Mouse (Mus musculus) hindbrain, embryonic 13.5 days (tissue): ENCODE results near the gene Bag6. TPM values are rescaled to one million over a fixed set of nuclear protein-coding genes. Genes with fewer than 3 reads are reported as not detected.

ENCODE experiments used
- ATAC-seq: fragments of 200-750 bp; cut with Nextera tagmentation; 2 replicates; pipeline ENCODE4 v1.8.0; 2017; ENCODE audit warnings: moderate TSS enrichment; ENCODE audit not compliant: low FRiP score
- H3K27ac ChIP-seq: fragments of 300-500 bp; sonication (generic); 2 replicates; pipeline ENCODE4 v1.5.1; 2015; ENCODE audit warnings: inconsistent platforms, mild to moderate bottlenecking, moderate library complexity
- H3K27me3 ChIP-seq: fragments of 300-500 bp; sonication (generic); 2 replicates; pipeline ENCODE4 v1.6.1; 2015; ENCODE audit warnings: mild to moderate bottlenecking, inconsistent platforms
- H3K36me3 ChIP-seq: fragments of 300-500 bp; sonication (generic); 2 replicates; pipeline ENCODE4 v1.6.1; 2015; ENCODE audit warnings: mild to moderate bottlenecking, inconsistent platforms
- H3K4me1 ChIP-seq: fragments of 300-500 bp; sonication (generic); replicated peaks from 2 replicates; pipeline ENCODE4 v1.6.1; 2015; ENCODE audit warnings: inconsistent platforms
- H3K4me2 ChIP-seq: fragments of 300-500 bp; sonication (generic); 2 replicates; pipeline ENCODE4 v1.6.1; 2015; ENCODE audit warnings: inconsistent platforms, mild to moderate bottlenecking, moderate library complexity
- H3K4me3 ChIP-seq: fragments of 300-500 bp; sonication (generic); 2 replicates; pipeline ENCODE4 v1.5.1; 2015; ENCODE audit warnings: mild to moderate bottlenecking, inconsistent platforms
- H3K9ac ChIP-seq: fragments of 300-500 bp; sonication (generic); 2 replicates; pipeline ENCODE4 v1.6.1; 2015; ENCODE audit warnings: mild to moderate bottlenecking, inconsistent platforms
- H3K9me3 ChIP-seq: fragments of 300-500 bp; sonication (generic); 2 replicates; pipeline ENCODE4 v1.6.1; 2016; ENCODE audit warnings: inconsistent platforms
- WGBS: fragments of 180-500 bp; shearing (Covaris S2); methylation state at CpG from one replicate; pipeline ENCODE4 v1.1.7; 2015; 5-methylcytosine and 5-hydroxymethylcytosine counted together
- polyA plus RNA-seq: library from polyadenylated mRNA; unstranded; fragments of >200 nt; fragmentation: Nextera tagmentation; extraction: Ambion mirVana; gene quantifications from 2 replicates; pipeline ENCODE4 v1.2.1, GENCODE M21; 2015

Bag6 gene
- polyA plus RNA-seq, 1 experiment from 2014 or later, result 76.5 TPM

DNA sequence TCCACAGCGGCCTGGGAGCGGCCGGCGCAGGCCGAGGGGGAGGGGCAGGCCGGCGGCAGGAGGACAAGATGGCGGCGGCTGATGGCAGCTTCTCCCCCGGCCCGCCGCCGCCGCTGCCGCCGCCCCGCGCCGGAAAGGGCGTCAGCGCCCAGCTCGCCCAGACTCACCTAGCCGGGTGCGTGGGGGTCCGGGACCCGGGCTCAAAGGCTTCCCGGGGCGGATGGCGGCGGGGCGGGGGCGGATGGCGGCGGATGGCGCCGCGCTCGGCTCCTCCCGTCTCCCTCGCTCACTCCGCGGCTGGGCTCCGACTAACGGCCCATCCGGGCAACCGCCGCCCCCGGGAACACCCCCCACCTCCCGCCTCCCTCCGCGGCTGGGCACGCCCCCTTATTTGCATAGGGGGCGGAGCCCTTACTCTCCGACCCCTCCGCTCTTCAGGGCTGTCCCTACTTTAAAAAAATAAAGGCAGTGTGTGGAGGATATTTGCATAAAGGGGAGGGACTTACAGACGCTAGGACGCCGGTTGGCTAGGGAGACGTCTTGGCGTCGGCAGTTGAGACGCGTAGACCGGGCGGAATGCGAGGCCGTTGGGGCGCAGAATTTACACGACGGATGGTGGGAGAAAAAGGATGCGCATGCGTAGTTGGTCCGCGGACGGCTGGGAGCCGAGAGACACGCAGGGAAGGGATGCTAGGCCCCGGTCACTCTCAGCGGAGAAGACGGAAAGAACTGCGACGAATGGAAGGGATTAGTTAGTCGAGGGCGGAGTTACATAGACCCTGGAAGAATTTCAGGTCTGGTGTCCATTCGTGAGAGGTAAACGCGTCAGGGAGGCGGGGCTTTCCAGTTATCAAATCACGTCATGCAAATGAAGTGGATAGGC lies 29.8 kb downstream of the Bag6 start, which contains the start of gene Prrc2a:
Prrc2a (minus strand) TSS at position 330 of the 883 bp plus-strand sequence.
- peak within 1 kb of the TSS; percentile 100 for H3K9ac ChIP-seq
- no peaks in the 10 kb centered on the region for H3K9me3 ChIP-seq
- H3K27me3 ChIP-seq, result no peaks in the 10 kb centered on the region
- peak; percentile 95 for ATAC-seq
- H3K4me1 ChIP-seq, result peaks cover 43% of the 10 kb centered on the region
- under 1% methylated on average over 46 of the region's 89 CpGs for WGBS
- peaks cover 24% of the 10 kb centered on the region for H3K36me3 ChIP-seq
- peak within 1 kb of the TSS; percentile 86 for H3K4me2 ChIP-seq
- peak within 1 kb of the TSS; percentile 100 for H3K4me3 ChIP-seq
- peak within 1 kb of the TSS; percentile 98 for H3K27ac ChIP-seq

DNA sequence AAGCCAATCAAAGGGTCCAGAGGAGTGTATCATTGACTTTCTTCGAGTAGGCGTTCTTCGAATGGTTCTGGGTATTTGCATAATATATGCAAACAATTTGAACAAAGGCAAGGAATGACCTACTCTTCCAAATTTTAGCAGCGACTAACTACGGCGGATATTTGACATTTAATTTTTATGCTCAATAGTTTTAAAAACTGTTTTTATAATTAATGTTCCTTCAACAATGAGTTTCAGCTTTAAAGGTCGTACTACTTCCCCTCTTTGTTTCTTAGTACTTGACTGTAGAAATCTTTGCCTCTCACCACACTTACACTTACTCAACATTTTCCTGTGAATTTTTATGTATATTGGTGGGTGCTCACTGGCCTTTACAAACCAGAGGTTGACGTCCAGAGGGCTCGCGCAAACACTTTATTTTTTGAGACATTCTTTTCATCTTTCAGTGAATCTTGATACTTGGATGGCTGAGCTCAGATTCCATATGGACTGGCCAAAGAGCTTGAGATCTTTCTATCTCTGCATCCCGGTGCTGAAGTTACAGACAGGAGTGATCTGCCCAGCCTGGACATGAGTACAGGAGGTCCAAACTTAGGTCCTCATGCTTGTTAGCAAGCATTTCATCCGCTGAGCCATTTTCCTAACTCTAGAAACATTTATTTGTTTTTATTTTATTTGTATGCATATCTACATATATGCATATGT lies 30.6 kb downstream of the Bag6 start:
- H3K4me2 ChIP-seq, result peak overlapping the region; percentile 65
- ATAC-seq, result no peak; the same call in 1 of the 2 replicates
- peaks cover 16% of the 10 kb centered on the region for H3K36me3 ChIP-seq
- no peaks in the 10 kb centered on the region for H3K27me3 ChIP-seq
- H3K9ac ChIP-seq, result peak overlapping the region; percentile 68
- H3K4me1 ChIP-seq, result peaks cover 43% of the 10 kb centered on the region
- H3K9me3 ChIP-seq, result no peaks in the 10 kb centered on the region
- peak overlapping the region; percentile 100 for H3K4me3 ChIP-seq
- 23% methylated on average over 12 of the region's 12 CpGs for WGBS
- peak overlapping the region; percentile 98 for H3K27ac ChIP-seq

DNA sequence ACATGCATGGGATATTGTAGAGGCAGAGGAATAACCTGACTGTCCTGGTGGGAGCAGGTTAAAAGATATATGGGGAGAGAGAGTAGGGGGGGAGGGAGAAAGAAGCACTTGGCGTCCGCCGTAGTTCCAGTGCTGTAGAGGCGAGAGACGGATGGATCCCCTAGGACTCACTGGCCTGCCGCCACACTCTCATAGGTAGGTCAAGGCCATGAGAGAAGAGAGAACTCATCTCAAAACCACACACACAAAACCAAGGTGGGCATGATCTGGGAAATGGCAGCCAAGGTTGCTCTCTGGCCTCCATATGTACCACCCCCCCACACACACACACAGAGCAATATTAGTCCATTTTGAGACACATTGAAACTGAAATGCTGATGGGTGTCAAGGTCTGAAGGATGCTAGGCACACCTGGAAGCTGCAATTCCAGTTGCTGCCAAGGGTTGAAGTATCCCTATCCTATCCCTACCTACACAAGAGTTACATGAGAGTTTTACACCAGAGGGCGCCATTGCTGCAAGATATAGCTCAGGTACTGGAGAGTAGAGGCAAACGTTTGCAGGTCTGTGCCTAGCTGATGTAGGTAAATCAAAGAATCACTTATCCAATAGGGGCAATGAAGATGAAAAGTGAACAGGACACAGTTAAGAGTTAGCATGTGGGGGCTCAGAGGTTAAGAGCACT lies 31.5 kb downstream of the Bag6 start:
- 68% methylated on average over 8 of the region's 8 CpGs for WGBS
- peak overlapping the region; percentile 65 for H3K4me2 ChIP-seq
- ATAC-seq, result no peak
- H3K9me3 ChIP-seq, result no peaks in the 10 kb centered on the region
- H3K27me3 ChIP-seq, result no peaks in the 10 kb centered on the region
- peaks cover 36% of the 10 kb centered on the region for H3K4me1 ChIP-seq
- peak overlapping the region; percentile 68 for H3K9ac ChIP-seq
- peak overlapping the region; percentile 100 for H3K4me3 ChIP-seq
- H3K36me3 ChIP-seq, result peaks cover 7% of the 10 kb centered on the region
- H3K27ac ChIP-seq, result peak overlapping the region; percentile 98

DNA sequence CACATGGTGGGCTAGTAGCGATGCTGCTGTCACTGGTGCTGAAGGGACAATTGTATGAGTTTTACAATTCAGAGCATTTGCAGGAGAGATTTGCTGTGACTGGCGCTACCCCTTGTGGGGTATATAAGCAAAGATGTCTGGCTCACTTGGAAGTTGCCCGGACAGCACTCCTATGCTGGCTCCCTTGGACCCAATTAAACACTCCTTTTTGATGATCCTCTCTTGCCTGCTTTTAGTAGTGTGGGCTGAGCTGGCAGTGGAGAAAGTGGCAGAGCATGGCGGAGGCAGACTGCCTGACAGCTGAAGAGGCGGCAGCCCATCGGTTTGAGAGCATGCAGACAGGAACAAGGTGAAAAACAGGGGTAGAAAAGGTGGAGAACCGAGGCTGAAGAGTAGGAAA lies 32.8 kb downstream of the Bag6 start:
- WGBS, result 90% methylated on average over 7 of the region's 7 CpGs
- ATAC-seq, result no peak
- Histone ChIP-seq H3K9me3 (no peaks in the 10 kb centered on the region), H3K4me1 (peaks cover 23% of the 10 kb centered on the region), H3K4me2 (no peak overlapping the region), H3K27ac (no peak overlapping the region), H3K27me3 (no peaks in the 10 kb centered on the region), H3K4me3 (no peak overlapping the region), H3K9ac (no peak overlapping the region; the same call in 1 of the 2 replicates), H3K36me3 (no peaks in the 10 kb centered on the region)

DNA sequence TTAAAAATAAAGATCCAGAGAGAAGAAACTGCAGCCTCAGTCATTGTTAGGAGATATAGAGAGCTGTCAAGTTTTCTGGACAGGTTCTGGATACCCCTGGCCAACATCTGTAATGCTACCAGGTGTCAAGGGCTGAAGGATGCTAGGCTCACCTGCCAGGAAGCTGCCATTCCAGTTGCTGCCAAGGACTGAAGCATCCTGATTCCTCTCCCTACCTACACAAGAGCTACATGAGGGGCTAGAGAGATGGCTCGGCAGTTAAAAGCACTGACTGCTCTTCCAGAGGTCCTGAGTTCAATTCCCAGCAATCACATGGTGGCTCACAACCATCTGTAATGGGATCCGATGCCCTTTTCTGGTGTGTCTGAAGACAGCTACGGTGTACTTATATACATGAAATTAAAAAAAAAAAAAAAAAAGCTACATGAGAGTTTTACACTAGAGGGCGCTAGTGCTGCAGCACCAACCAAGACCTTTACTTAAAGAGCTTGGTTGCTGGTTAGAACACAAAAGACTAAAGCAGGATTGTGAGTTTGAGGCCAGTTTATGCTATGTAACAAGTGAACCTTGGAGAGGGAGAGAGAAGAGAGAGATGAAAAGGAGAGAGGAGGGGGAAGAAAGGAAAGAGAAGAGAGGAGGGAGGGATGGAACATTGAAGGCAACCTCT lies 33.7 kb downstream of the Bag6 start:
- no peaks in the 10 kb centered on the region for H3K9me3 ChIP-seq
- 23% methylated on average over 4 of the region's 4 CpGs for WGBS
- peak overlapping the region; percentile 48; the same call in 1 of the 2 replicates for H3K27ac ChIP-seq
- H3K27me3 ChIP-seq, result no peaks in the 10 kb centered on the region
- no peak overlapping the region for H3K9ac ChIP-seq
- peaks cover 14% of the 10 kb centered on the region for H3K4me1 ChIP-seq
- H3K4me2 ChIP-seq, result no peak overlapping the region
- no peaks in the 10 kb centered on the region for H3K36me3 ChIP-seq
- no peak overlapping the region for H3K4me3 ChIP-seq
- no peak for ATAC-seq

DNA sequence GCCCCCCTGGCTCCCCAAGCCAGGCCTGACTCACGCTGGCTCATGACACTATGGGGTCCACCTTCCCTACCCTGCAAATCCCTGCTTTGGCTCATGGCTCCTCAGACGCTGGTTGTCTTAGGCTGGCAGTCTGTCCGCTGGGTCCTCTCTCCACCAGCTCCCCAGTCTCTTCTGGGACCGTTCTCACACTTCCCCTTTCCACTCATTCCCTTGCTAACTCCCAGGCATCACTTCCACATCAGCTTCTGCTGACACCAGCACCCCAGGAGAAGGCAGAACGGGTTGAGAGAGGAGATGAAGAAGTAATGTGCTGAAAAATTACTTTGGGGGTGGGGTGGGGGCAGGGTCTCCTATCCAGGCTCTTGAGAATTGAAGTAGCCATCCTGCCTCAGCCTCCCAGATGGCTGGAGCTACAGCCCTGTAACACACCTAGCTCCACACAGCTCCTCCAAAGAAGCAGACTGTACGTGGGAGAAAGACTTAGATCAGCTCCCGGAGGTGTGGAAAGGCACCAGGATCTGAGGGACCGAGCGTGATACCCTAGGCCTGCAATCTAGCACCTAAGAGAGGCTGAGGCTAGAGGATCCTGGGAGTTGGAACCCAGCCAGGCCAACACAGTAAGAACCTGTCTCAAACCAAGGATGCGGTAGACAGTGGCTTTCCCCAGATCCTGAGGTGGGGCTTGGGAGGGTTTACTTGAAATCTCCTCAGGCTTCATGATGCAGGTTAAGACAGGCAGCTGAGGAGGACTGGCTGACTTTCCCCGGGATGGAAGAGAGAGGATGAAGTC lies 37.7 kb downstream of the Bag6 start:
- WGBS, result 79% methylated on average over 11 of the region's 11 CpGs
- Histone ChIP-seq H3K4me1 (no peaks in the 10 kb centered on the region), H3K9me3 (no peaks in the 10 kb centered on the region), H3K4me3 (no peak overlapping the region), H3K36me3 (no peaks in the 10 kb centered on the region), H3K4me2 (no peak overlapping the region), H3K27ac (no peak overlapping the region; the same call in 1 of the 2 replicates), H3K9ac (peak overlapping the region; percentile 19; the same call in 1 of the 2 replicates), H3K27me3 (no peaks in the 10 kb centered on the region)
- no peak for ATAC-seq

DNA sequence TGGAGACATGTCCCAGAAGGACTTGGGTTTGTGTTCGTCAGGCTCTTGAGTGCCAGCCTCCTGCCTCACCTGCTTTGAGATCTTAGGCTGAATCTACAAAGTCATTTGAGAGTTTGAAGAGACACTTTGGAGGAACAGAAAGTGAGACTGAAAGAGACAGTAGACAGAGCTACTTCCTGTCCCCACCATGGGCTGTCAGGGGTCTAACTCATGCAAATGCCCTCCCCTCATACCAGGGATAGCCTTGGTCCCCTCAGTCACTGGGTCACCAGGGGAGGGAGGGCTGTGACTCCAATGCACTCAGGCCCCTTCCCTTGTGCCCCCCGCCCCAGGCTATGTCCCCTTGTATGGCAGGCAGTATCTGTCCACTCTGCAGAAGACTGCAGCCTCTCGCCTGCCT lies 38.4 kb downstream of the Bag6 start:
- Histone ChIP-seq H3K27ac (no peak overlapping the region), H3K4me2 (no peak overlapping the region), H3K4me1 (no peaks in the 10 kb centered on the region), H3K4me3 (no peak overlapping the region), H3K36me3 (no peaks in the 10 kb centered on the region), H3K9ac (0 out of 2 replicates have a peak overlapping the region, but pooled peaks have one; percentile 19), H3K9me3 (no peaks in the 10 kb centered on the region), H3K27me3 (no peaks in the 10 kb centered on the region)
- no peak for ATAC-seq
- WGBS, result 77% methylated on average over 3 of the region's 3 CpGs

DNA sequence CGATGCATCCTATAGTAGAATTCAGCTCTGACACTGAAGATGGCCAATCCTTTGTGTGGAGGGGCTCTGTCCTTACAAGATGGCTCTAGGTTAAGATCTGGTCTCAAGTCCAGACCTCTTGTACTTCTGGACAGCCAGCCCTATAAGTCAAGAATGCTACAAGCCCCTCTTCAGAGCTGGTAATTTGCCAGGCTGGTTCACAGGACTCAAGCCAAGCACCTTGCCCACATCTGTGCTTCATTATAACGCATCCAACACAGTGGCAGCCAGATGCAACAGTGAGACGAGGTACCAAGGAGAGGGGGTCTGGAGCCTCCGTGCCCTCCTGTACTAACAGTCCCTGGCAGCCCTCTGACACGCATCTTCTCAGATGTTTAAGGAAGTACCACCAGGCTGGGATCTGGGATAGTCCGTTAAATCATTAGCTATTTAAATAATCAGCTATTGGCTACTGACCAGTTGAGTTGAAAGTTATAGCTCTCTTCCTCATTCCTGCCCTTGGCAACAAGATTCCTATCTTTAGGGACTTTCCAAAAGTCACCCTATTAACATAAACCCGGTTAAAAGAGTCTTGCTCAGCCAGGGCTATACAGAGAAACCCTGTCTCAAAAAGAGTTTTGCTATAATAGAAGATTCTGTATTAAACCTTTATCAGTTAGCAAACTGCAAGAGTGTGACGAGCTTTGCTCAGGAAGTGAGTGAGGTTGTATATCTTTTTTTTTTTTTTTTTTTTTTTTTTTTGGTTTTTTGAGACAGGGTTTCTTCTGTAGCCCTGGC lies 39.4 kb downstream of the Bag6 start:
- ATAC-seq, result no peak
- Histone ChIP-seq H3K4me1 (no peaks in the 10 kb centered on the region), H3K36me3 (no peaks in the 10 kb centered on the region), H3K9ac (no peak overlapping the region; the same call in 1 of the 2 replicates), H3K4me3 (no peak overlapping the region), H3K4me2 (no peak overlapping the region), H3K27me3 (no peaks in the 10 kb centered on the region), H3K9me3 (no peaks in the 10 kb centered on the region), H3K27ac (no peak overlapping the region)
- WGBS, result 75% methylated on average over 8 of the region's 8 CpGs

DNA sequence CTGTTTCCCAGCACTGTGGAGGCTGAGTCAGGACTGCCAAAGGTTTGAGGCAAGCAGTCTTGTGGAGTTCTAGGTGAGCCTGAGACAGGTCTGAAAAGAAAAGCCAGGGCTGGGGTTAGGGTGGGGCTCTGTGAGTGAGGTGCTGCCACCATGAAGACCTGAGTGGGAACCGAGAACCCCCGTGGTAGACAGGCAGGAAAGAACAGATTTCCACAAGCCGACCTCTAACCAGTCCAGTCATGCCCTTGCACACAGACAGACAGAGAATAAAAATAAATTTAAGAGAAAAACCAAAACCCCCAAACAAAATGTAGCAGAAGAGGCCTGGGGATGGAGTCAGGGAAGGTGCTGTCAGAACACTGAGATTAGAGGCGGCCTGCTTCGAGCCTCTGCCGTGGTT lies 40.4 kb downstream of the Bag6 start:
- Histone ChIP-seq H3K4me2 (no peak overlapping the region), H3K27ac (no peak overlapping the region), H3K27me3 (no peaks in the 10 kb centered on the region), H3K9me3 (no peaks in the 10 kb centered on the region), H3K4me1 (no peaks in the 10 kb centered on the region), H3K4me3 (no peak overlapping the region), H3K36me3 (no peaks in the 10 kb centered on the region), H3K9ac (no peak overlapping the region)
- WGBS, result 77% methylated on average over 6 of the region's 6 CpGs
- ATAC-seq, result no peak

DNA sequence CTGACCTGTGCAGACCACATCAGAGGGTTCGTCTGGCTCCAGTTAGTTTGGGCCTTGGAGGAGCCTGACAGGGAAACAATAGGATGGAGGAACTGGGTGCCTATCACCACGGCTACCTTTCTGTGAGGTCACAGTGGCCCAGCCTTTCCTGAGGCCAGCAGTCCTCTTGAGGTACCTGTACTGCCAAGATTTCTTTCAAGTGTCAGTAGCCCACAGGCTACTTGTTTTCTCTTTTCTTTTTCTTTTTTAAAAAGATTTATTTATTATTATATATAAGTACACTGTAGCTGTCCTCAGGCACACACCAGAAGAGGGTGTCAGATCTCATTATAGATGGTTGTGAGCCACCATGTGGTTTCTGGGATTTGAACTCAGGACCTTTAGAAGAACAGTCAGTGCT lies 41.0 kb downstream of the Bag6 start, which contains the start of gene Aif1:
Aif1 (minus strand) TSS at position 101 of the 400 bp plus-strand sequence.
- no peak within 1 kb of the TSS for H3K9ac ChIP-seq
- H3K27me3 ChIP-seq, result no peaks in the 10 kb centered on the region
- no peaks in the 10 kb centered on the region for H3K9me3 ChIP-seq
- no peak within 1 kb of the TSS for H3K4me2 ChIP-seq
- no peaks in the 10 kb centered on the region for H3K36me3 ChIP-seq
- WGBS, result 38% methylated on average over 2 of the region's 2 CpGs
- H3K4me3 ChIP-seq, result no peak within 1 kb of the TSS
- no peaks in the 10 kb centered on the region for H3K4me1 ChIP-seq
- no peak within 1 kb of the TSS for H3K27ac ChIP-seq
- no peak for ATAC-seq
